Mouse (Mus musculus): ENCODE measurements around the gene Dimt1. TPM values are rescaled to one million over a fixed set of nuclear protein-coding genes. Genes with fewer than 3 reads are reported as not detected.
"Not testable (repeated sequence)": the region's sequence is repeated elsewhere in the genome, so short reads cannot be mapped to it uniquely, and the experiment has no call there.

The Dimt1 gene
- polyA plus RNA-seq (2015; fragmentation: Nextera tagmentation; extraction: Ambion mirVana), result 35.3 and 41.7 TPM in 2 replicates

DNA sequence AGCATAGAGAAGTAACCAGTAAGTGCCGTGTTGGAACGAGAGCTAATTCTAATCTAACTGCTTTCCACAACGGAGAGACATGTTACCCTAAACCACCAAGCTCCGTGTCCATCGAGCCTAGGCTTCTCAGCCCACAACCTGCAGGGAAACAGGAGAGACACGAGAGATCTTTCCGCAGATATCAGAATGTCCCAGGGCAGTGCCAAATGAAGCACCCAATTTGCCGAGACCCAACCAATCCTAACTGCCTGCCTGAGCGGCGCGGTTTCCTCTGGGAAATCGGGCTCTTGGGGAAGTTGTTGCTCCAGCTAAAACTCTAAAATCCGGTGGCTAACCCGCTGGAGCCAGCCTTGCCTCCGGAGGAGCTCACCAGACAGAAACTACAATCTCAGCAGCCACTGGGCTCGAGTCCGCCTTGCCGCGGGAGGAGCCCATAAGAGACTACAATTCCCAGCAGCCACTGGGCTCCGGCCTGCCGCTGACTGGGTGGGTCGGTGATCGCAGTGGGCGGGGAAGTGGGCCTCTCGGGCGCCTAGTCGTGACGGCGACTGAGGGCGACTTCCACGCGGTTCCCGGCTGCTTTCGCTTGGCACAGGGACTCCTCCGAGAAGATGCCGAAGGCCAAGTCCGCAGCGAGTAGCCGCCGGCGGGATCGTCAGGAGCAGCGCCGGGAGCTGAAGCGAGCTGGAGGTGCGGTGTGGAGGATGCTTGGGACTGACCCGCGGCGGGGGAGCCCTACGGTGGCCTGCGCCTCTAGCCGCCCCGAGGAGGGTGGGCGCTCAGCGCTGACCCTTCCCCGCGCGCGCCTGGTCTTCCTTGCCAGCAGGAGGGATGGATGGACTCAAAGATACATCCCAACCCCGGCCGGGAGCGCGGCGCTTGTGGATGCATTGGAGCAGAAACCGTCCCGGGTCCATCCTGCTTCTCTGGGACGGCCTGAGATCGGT lies at the start of gene Dimt1:
Gene Dimt1, plus strand, starts transcription at position 534 of the 947 bp plus-strand sequence.
- WGBS, result under 1% methylated on average over 68 of the region's 68 CpGs
- Histone ChIP-seq H3K36me3 (ENCODE audit: control insufficient read depth, insufficient read depth, low read length) (peaks cover 14% of the 10 kb centered on the region), H3K9ac (ENCODE audit: low read length) (peak within 1 kb of the TSS; percentile 91), H3K9me3 (ENCODE audit: control insufficient read depth, low read length) (no peaks in the 10 kb centered on the region), H3K4me3 (ENCODE audit: low read length) (peak within 1 kb of the TSS; percentile 98), H3K4me1 (replicated peaks; ENCODE audit: control insufficient read depth, insufficient read depth, low read length) (peaks cover 10% of the 10 kb centered on the region), H3K27ac (ENCODE audit: low read length) (peak within 1 kb of the TSS; percentile 94), H3K4me2 (ENCODE audit: low read depth, low read length) (peak within 1 kb of the TSS; percentile 81), H3K27me3 (ENCODE audit: control insufficient read depth, insufficient read depth, low read depth, low read length) (no peaks in the 10 kb centered on the region)
- ATAC-seq (ENCODE audit: low read depth), result peak; percentile 100

DNA sequence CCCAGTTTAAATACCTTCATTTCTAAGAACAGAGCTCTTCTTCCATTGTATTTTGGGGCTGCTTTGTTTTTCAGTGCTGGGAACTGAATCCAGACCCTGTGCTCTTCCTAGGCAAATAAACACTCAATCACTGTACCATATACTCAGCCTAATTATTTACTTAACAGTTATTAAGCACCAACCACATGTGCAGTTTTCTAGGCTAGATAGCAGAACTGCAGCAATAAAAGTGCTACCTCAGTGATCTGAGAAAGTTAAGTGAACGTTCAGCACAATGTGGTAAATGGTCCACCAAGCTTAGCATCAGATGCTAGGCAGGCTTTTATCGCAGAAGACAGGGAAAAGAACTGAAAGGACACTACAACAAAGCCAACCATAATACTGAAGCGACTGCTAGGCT lies 42.3 kb upstream of the Dimt1 start:
- no peak overlapping the region for H3K4me2 ChIP-seq (ENCODE audit: low read depth, low read length)
- WGBS, result 88% methylated on average over 3 of the region's 3 CpGs
- peaks cover 17% of the 10 kb centered on the region for H3K36me3 ChIP-seq (ENCODE audit: control insufficient read depth, insufficient read depth, low read length)
- H3K4me3 ChIP-seq (ENCODE audit: low read length), result no peak overlapping the region
- no peak for ATAC-seq (ENCODE audit: low read depth)
- H3K27me3 ChIP-seq (ENCODE audit: control insufficient read depth, insufficient read depth, low read depth, low read length), result no peaks in the 10 kb centered on the region
- no peaks in the 10 kb centered on the region for H3K9me3 ChIP-seq (ENCODE audit: control insufficient read depth, low read length)
- H3K27ac ChIP-seq (ENCODE audit: low read length), result no peak overlapping the region
- no peak overlapping the region for H3K9ac ChIP-seq (ENCODE audit: low read length)
- H3K4me1 ChIP-seq (replicated peaks; ENCODE audit: control insufficient read depth, insufficient read depth, low read length), result no peaks in the 10 kb centered on the region

DNA sequence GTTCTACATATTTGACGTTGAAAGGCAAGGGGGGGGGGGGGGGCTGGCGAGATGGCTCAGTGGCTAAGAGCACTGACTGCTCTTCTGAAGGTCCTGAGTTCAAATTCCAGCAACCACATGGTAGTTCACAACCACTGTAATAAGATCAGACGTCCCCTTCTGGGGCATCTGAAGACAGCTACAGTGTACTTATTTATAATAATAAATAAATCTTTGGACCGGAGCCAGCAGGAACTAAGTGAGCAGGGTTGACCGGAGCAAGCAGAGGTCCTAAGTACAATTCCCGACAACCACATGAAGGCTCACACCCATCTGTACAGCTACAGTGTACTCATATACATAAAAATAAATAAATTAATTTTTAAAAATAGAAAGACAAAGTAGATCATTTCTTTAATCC lies 41.8 kb upstream of the Dimt1 start:
- peaks cover 18% of the 10 kb centered on the region for H3K36me3 ChIP-seq (ENCODE audit: control insufficient read depth, insufficient read depth, low read length)
- not testable (repeated sequence) for H3K27ac ChIP-seq (ENCODE audit: low read length); ATAC-seq (ENCODE audit: low read depth); H3K4me3 ChIP-seq (ENCODE audit: low read length); H3K9ac ChIP-seq (ENCODE audit: low read length); H3K27me3 ChIP-seq (ENCODE audit: control insufficient read depth, insufficient read depth, low read depth, low read length); H3K9me3 ChIP-seq (ENCODE audit: control insufficient read depth, low read length); H3K4me2 ChIP-seq (ENCODE audit: low read depth, low read length); H3K4me1 ChIP-seq (replicated peaks; ENCODE audit: control insufficient read depth, insufficient read depth, low read length)
- 75% methylated on average over 5 of the region's 6 CpGs for WGBS

- Histone ChIP-seq H3K4me3 (ENCODE audit: low read length) (no peak overlapping the region), H3K9ac (ENCODE audit: low read length) (no peak overlapping the region), H3K4me1 (replicated peaks; ENCODE audit: control insufficient read depth, insufficient read depth, low read length) (no peaks in the 10 kb centered on the region), H3K4me2 (ENCODE audit: low read depth, low read length) (no peak overlapping the region), H3K9me3 (ENCODE audit: control insufficient read depth, low read length) (no peaks in the 10 kb centered on the region), H3K27ac (ENCODE audit: low read length) (no peak overlapping the region), H3K36me3 (ENCODE audit: control insufficient read depth, insufficient read depth, low read length) (peaks cover 18% of the 10 kb centered on the region), H3K27me3 (ENCODE audit: control insufficient read depth, insufficient read depth, low read depth, low read length) (no peaks in the 10 kb centered on the region)
- 95% methylated on average over 4 of the region's 4 CpGs for WGBS
- ATAC-seq (ENCODE audit: low read depth), result no peak
Measured at GRCm38 (mm10) chr13:106907273-106907672, 39.7 kb upstream of the Dimt1 start.

- 94% methylated on average over 10 of the region's 10 CpGs for WGBS
- Histone ChIP-seq H3K4me3 (ENCODE audit: low read length) (no peak overlapping the region), H3K36me3 (ENCODE audit: control insufficient read depth, insufficient read depth, low read length) (peaks cover 18% of the 10 kb centered on the region), H3K27ac (ENCODE audit: low read length) (no peak overlapping the region), H3K27me3 (ENCODE audit: control insufficient read depth, insufficient read depth, low read depth, low read length) (no peaks in the 10 kb centered on the region), H3K4me1 (replicated peaks; ENCODE audit: control insufficient read depth, insufficient read depth, low read length) (no peaks in the 10 kb centered on the region), H3K9ac (ENCODE audit: low read length) (no peak overlapping the region), H3K9me3 (ENCODE audit: control insufficient read depth, low read length) (no peaks in the 10 kb centered on the region), H3K4me2 (ENCODE audit: low read depth, low read length) (no peak overlapping the region)
- ATAC-seq (ENCODE audit: low read depth), result no peak
Measured at GRCm38 (mm10) chr13:106910096-106910495, 36.8 kb upstream of the Dimt1 start.

- Histone ChIP-seq H3K36me3 (ENCODE audit: control insufficient read depth, insufficient read depth, low read length) (peaks cover 7% of the 10 kb centered on the region; the same call in 1 of the 2 replicates), H3K27me3 (ENCODE audit: control insufficient read depth, insufficient read depth, low read depth, low read length) (no peaks in the 10 kb centered on the region), H3K27ac (ENCODE audit: low read length) (no peak overlapping the region), H3K4me1 (replicated peaks; ENCODE audit: control insufficient read depth, insufficient read depth, low read length) (no peaks in the 10 kb centered on the region), H3K4me3 (ENCODE audit: low read length) (no peak overlapping the region), H3K9me3 (ENCODE audit: control insufficient read depth, low read length) (no peaks in the 10 kb centered on the region), H3K9ac (ENCODE audit: low read length) (no peak overlapping the region), H3K4me2 (ENCODE audit: low read depth, low read length) (no peak overlapping the region)
- no peak for ATAC-seq (ENCODE audit: low read depth)
- WGBS, result 47% methylated on average over 3 of the region's 3 CpGs
Measured at GRCm38 (mm10) chr13:106913125-106913736, 33.7 kb upstream of the Dimt1 start.

DNA sequence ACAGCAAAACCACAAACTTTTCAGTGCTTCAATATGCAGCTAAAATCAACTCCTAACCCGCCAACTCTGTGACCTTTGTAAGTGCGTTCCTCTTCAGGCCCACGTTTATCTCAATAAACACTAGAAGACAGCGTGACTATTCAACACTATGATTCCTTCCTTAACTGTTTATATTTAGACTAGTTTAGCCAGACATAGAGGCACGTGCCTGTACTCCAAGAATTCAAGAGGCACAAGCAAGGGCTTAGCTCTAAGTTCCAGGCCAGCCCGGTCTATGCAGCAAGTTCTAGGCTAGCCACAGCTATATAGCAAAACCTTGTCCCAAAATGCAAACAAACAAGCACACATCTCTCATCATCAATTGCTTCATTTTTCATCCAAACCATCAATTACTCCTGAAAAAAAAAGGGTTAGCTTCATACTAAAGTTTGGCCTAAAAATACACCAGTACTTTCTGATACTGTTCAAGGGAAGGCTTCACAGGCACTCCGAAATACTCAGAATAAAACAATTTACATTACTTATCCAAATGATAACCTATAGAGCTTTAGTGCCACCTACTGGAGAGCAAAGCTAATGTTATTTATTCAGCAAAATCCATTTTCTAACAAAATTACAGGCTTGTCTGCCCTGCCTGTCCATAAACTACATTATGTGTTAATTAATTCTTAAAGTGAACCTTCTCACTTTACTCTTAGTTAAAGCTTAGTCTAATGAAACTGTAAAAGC lies 28.4 kb upstream of the Dimt1 start:
- no peaks in the 10 kb centered on the region for H3K4me1 ChIP-seq (replicated peaks; ENCODE audit: control insufficient read depth, insufficient read depth, low read length)
- H3K27me3 ChIP-seq (ENCODE audit: control insufficient read depth, insufficient read depth, low read depth, low read length), result no peaks in the 10 kb centered on the region
- WGBS, result 51% methylated on average over 7 of the region's 7 CpGs
- no peak overlapping the region for H3K9ac ChIP-seq (ENCODE audit: low read length)
- H3K4me2 ChIP-seq (ENCODE audit: low read depth, low read length), result no peak overlapping the region
- no peak overlapping the region for H3K4me3 ChIP-seq (ENCODE audit: low read length)
- ATAC-seq (ENCODE audit: low read depth), result no peak
- H3K27ac ChIP-seq (ENCODE audit: low read length), result no peak overlapping the region
- H3K9me3 ChIP-seq (ENCODE audit: control insufficient read depth, low read length), result no peaks in the 10 kb centered on the region
- H3K36me3 ChIP-seq (ENCODE audit: control insufficient read depth, insufficient read depth, low read length), result peaks cover 12% of the 10 kb centered on the region

GRCm38 (mm10) chr13:106925921-106926320 lies 21.0 kb upstream of the Dimt1 start:
- not testable (repeated sequence) for H3K27ac ChIP-seq (ENCODE audit: low read length); H3K4me2 ChIP-seq (ENCODE audit: low read depth, low read length); H3K4me3 ChIP-seq (ENCODE audit: low read length); H3K36me3 ChIP-seq (ENCODE audit: control insufficient read depth, insufficient read depth, low read length); H3K27me3 ChIP-seq (ENCODE audit: control insufficient read depth, insufficient read depth, low read depth, low read length); H3K9me3 ChIP-seq (ENCODE audit: control insufficient read depth, low read length); H3K4me1 ChIP-seq (replicated peaks; ENCODE audit: control insufficient read depth, insufficient read depth, low read length); H3K9ac ChIP-seq (ENCODE audit: low read length); ATAC-seq (ENCODE audit: low read depth)
- WGBS, result 90% methylated on average over 3 of the region's 3 CpGs

DNA sequence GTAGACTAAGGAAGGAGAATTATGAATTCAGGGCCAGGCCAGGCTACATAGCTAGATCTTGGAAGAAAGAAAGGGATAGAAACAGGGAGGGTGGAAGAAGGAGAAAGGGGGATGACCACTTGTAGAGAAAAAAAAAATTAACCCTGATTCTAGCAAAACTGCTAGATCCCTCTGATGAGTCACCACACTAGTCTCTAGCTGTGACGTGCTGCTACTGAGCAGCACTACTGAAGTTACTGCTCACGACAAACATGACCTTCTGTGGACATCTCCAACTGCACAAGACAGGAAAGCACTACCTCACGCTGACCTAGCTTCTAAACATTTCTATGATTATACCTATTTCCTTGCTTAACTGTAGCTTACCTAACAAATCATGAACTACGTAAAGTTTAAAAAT lies 18.6 kb upstream of the Dimt1 start:
- no peak for ATAC-seq (ENCODE audit: low read depth)
- peaks cover 3% of the 10 kb centered on the region; the same call in 1 of the 2 replicates for H3K9me3 ChIP-seq (ENCODE audit: control insufficient read depth, low read length)
- no peak overlapping the region for H3K4me3 ChIP-seq (ENCODE audit: low read length)
- H3K27me3 ChIP-seq (ENCODE audit: control insufficient read depth, insufficient read depth, low read depth, low read length), result no peaks in the 10 kb centered on the region
- no peak overlapping the region for H3K4me2 ChIP-seq (ENCODE audit: low read depth, low read length)
- no peak overlapping the region for H3K9ac ChIP-seq (ENCODE audit: low read length)
- 89% methylated on average over 4 of the region's 4 CpGs for WGBS
- no peaks in the 10 kb centered on the region; the same call in 1 of the 2 replicates for H3K36me3 ChIP-seq (ENCODE audit: control insufficient read depth, insufficient read depth, low read length)
- H3K4me1 ChIP-seq (replicated peaks; ENCODE audit: control insufficient read depth, insufficient read depth, low read length), result no peaks in the 10 kb centered on the region
- no peak overlapping the region for H3K27ac ChIP-seq (ENCODE audit: low read length)

All from lung, embryonic 16.5 days (tissue).